Mouse (Mus musculus) heart, postnatal 0 days (tissue): ENCODE data around the gene Mcrip1. TPM values are rescaled to one million over a fixed set of nuclear protein-coding genes. Genes with fewer than 3 reads are reported as not detected.

Experiments used
- ATAC-seq: fragments of 200-750 bp; cut with Nextera tagmentation; 2 replicates; pipeline ENCODE4 v1.8.0; 2017; ENCODE audit warnings: low read depth, moderate number of reproducible peaks, moderate library complexity; ENCODE audit not compliant: insufficient read depth
- DNase-seq: peaks from one replicate; pipeline ENCODE4 v3.0.0-alpha.2; 2016; ENCODE audit warnings: low spot score
- H3K27ac ChIP-seq: fragments of 300-500 bp; sonication (generic); 2 replicates; pipeline ENCODE4 v1.5.1; 2014; ENCODE audit warnings: low read depth, mild to moderate bottlenecking
- H3K27me3 ChIP-seq: fragments of 300-500 bp; sonication (generic); 2 replicates; pipeline ENCODE4 v1.6.1; 2014; ENCODE audit warnings: low read length, mixed read lengths; ENCODE audit not compliant: control insufficient read depth, insufficient read depth
- H3K36me3 ChIP-seq: fragments of 300-500 bp; sonication (generic); replicated peaks from 2 replicates; pipeline ENCODE4 v1.6.1; 2014; ENCODE audit warnings: low read length, mixed read lengths; ENCODE audit not compliant: control insufficient read depth, insufficient read depth
- H3K4me1 ChIP-seq: fragments of 300-500 bp; sonication (generic); 2 replicates; pipeline ENCODE4 v1.6.1; 2014; ENCODE audit warnings: antibody characterized with exemption; ENCODE audit not compliant: control insufficient read depth, insufficient read depth
- H3K4me2 ChIP-seq: fragments of 300-500 bp; sonication (generic); 2 replicates; pipeline ENCODE4 v1.6.1; 2014; ENCODE audit warnings: low read depth, mild to moderate bottlenecking, low read length, moderate library complexity
- H3K4me3 ChIP-seq: fragments of 300-500 bp; sonication (generic); 2 replicates; pipeline ENCODE4 v1.5.1; 2014; ENCODE audit warnings: low read depth, low read length
- H3K9ac ChIP-seq: fragments of 300-500 bp; sonication (generic); replicated peaks from 2 replicates; pipeline ENCODE4 v1.6.1; 2014; ENCODE audit warnings: low read depth, low read length, mixed read lengths
- H3K9me3 ChIP-seq: fragments of 300-500 bp; sonication (generic); replicated peaks from 2 replicates; pipeline ENCODE4 v1.6.1; 2016; ENCODE audit warnings: low read length; ENCODE audit not compliant: control insufficient read depth
- CTCF ChIP-seq: IDR thresholded peaks from 2 replicates; pipeline ENCODE4 v1.5.1; 2016; ENCODE audit warnings: antibody characterized with exemption, control low read depth, low read depth
- EP300 ChIP-seq: IDR thresholded peaks from 2 replicates; pipeline ENCODE4 v1.6.1; 2016; ENCODE audit warnings: antibody characterized with exemption, low read depth
- WGBS: fragments of 180-500 bp; shearing (Covaris S2); extraction: QIAGEN DNeasy Blood & Tissue Kit; methylation state at CpG from one replicate; pipeline ENCODE4 v1.1.7; 2014; 5-methylcytosine and 5-hydroxymethylcytosine counted together
- polyA plus RNA-seq: library from polyadenylated mRNA; unstranded; fragments of >200 nt; fragmentation: Nextera tagmentation; extraction: Ambion mirVana; gene quantifications from 2 replicates; pipeline ENCODE4 v1.2.1, GENCODE M21; 2015
- total RNA-seq: library from RNA; depleted of rRNA; stranded (reverse); fragments of >200 nt; gene quantifications from 2 replicates; pipeline ENCODE4 v1.2.3, GENCODE M21; 2014; ENCODE audit warnings: low replicate concordance

The Mcrip1 gene
- total and polyA plus RNA-seq, 2 experiments from 2014 or later: 93.5 to 138 TPM

GRCm38 (mm10) chr11:120522581-120522980 is 26.9 kb downstream of the Mcrip1 start:
- H3K9me3 ChIP-seq: no peaks in the 10 kb centered on the region
- 83% methylated on average over 8 of the region's 8 CpGs for WGBS

GRCm38 (mm10) chr11:120520967-120521540 is 28.5 kb downstream of the Mcrip1 start:
- Histone ChIP-seq H3K4me1 (peaks cover 15% of the 10 kb centered on the region), H3K36me3 (no peaks in the 10 kb centered on the region), H3K4me3 (no peak overlapping the region), H3K9ac (no peak overlapping the region; the same call in 1 of the 2 replicates), H3K9me3 (no peaks in the 10 kb centered on the region), H3K27me3 (no peaks in the 10 kb centered on the region), H3K27ac (peak overlapping the region; percentile 84), H3K4me2 (no peak overlapping the region)
- 38% methylated on average over 5 of the region's 5 CpGs for WGBS
- no peak for TF ChIP-seq CTCF
- DNase-seq (no peak), ATAC-seq (peak; percentile 50)

More at GRCm38 (mm10) chr11:120522581-120522980, 26.9 kb downstream of the Mcrip1 start:
- Histone ChIP-seq H3K27ac (no peak overlapping the region), H3K4me3 (no peak overlapping the region), H3K9ac (no peak overlapping the region), H3K4me2 (no peak overlapping the region), H3K4me1 (peaks cover 15% of the 10 kb centered on the region), H3K36me3 (no peaks in the 10 kb centered on the region), H3K27me3 (no peaks in the 10 kb centered on the region)
- TF ChIP-seq EP300 (no peak), CTCF (no peak)
- DNase-seq (no peak), ATAC-seq (no peak)

GRCm38 (mm10) chr11:120520498-120520897 is 29.0 kb downstream of the Mcrip1 start:
- Histone ChIP-seq H3K27ac (peak overlapping the region; percentile 84), H3K4me2 (no peak overlapping the region), H3K27me3 (no peaks in the 10 kb centered on the region), H3K4me3 (no peak overlapping the region), H3K9me3 (no peaks in the 10 kb centered on the region), H3K36me3 (no peaks in the 10 kb centered on the region), H3K9ac (no peak overlapping the region), H3K4me1 (peaks cover 15% of the 10 kb centered on the region)
- ATAC-seq: no peak
- 63% methylated on average over 9 of the region's 9 CpGs for WGBS
- DNase-seq: no peak
- TF ChIP-seq EP300 (no peak), CTCF (no peak)

- Histone ChIP-seq H3K9ac (peak overlapping the region; percentile 41; the same call in 1 of the 2 replicates), H3K9me3 (no peaks in the 10 kb centered on the region), H3K36me3 (no peaks in the 10 kb centered on the region), H3K27me3 (no peaks in the 10 kb centered on the region), H3K27ac (peak overlapping the region; percentile 54), H3K4me1 (peaks cover 15% of the 10 kb centered on the region), H3K4me3 (no peak overlapping the region), H3K4me2 (peak overlapping the region; percentile 41)
- WGBS: 23% methylated on average over 9 of the region's 9 CpGs
- DNase-seq (peak; percentile 93), ATAC-seq (peak; percentile 83)
- no peak for TF ChIP-seq CTCF
- no peak for TF ChIP-seq EP300
These were observed 29.8 kb downstream of the Mcrip1 start for GRCm38 (mm10) chr11:120519738-120520137.

- Histone ChIP-seq H3K4me3 (no peak overlapping the region), H3K4me2 (peak overlapping the region; percentile 13; the same call in 1 of the 2 replicates), H3K9me3 (no peaks in the 10 kb centered on the region), H3K36me3 (no peaks in the 10 kb centered on the region), H3K4me1 (peaks cover 15% of the 10 kb centered on the region), H3K9ac (no peak overlapping the region), H3K27ac (peak overlapping the region; percentile 63), H3K27me3 (no peaks in the 10 kb centered on the region)
- ATAC-seq: no peak
- no peak for TF ChIP-seq EP300
- no peak for TF ChIP-seq CTCF
- WGBS: 52% methylated on average over 6 of the region's 6 CpGs
- DNase-seq: no peak
These were observed 31.0 kb downstream of the Mcrip1 start for GRCm38 (mm10) chr11:120518558-120518957.

GRCm38 (mm10) chr11:120518027-120518426 is 31.5 kb downstream of the Mcrip1 start:
- Histone ChIP-seq H3K27ac (peak overlapping the region; percentile 63), H3K9ac (peak overlapping the region; percentile 29; the same call in 1 of the 2 replicates)

More at GRCm38 (mm10) chr11:120518027-120518426, 31.5 kb downstream of the Mcrip1 start:
- no peak for DNase-seq
- Histone ChIP-seq H3K4me2 (peak overlapping the region; percentile 13; the same call in 1 of the 2 replicates), H3K4me1 (peaks cover 15% of the 10 kb centered on the region), H3K36me3 (no peaks in the 10 kb centered on the region), H3K27me3 (no peaks in the 10 kb centered on the region), H3K4me3 (no peak overlapping the region), H3K9me3 (no peaks in the 10 kb centered on the region)
- WGBS: 55% methylated on average over 6 of the region's 6 CpGs
- ATAC-seq: 0 out of 2 replicates have a peak, but pooled peaks have one; percentile 28
- TF ChIP-seq EP300: no peak
